Mouse (Mus musculus): Measurements from ENCODE around the gene Hist2h2ab.

- TF ChIP-seq CTCF (IDR thresholded peaks at IDR 0.05; ENCODE audit: low read depth) = no peak
- no peak for TF ChIP-seq EP300 (optimal IDR thresholded peaks at IDR 0.05)
Measured at GRCm38 (mm10) chr3:96267541-96267940, 47.9 kb downstream of the Hist2h2ab start.

Data from stomach, postnatal 0 days (tissue).